Mouse (Mus musculus) right cerebral cortex, postnatal 14 days (tissue): Measurements from ENCODE around the gene Kmt2d.

ENCODE experiments used
- DNase-seq: peaks from one replicate; pipeline ENCODE4 v3.0.0; 2022

Kmt2d gene

DNA sequence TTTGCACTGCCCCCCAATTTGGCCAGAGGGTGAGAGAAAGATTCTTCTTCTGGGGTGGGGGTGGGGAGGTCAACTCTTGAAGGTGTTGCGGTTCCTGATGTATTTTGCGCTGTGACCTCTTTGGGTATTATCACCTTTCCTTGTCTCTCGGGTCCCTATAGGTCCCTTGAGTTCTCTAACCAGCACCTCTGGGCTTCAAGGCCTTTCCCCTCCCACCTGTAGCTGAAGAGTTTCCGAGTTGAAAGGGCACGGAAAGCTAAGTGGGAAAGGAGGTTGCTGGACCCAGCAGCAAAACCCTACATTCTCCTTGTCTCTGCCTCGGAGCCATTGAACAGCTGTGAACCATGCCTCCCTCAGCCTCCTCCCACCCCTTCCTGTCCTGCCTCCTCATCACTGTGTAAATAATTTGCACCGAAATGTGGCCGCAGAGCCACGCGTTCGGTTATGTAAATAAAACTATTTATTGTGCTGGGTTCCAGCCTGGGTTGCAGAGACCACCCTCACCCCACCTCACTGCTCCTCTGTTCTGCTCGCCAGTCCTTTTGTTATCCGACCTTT is 77.8 kb downstream of the Kmt2d start:
- no peak for DNase-seq

DNA sequence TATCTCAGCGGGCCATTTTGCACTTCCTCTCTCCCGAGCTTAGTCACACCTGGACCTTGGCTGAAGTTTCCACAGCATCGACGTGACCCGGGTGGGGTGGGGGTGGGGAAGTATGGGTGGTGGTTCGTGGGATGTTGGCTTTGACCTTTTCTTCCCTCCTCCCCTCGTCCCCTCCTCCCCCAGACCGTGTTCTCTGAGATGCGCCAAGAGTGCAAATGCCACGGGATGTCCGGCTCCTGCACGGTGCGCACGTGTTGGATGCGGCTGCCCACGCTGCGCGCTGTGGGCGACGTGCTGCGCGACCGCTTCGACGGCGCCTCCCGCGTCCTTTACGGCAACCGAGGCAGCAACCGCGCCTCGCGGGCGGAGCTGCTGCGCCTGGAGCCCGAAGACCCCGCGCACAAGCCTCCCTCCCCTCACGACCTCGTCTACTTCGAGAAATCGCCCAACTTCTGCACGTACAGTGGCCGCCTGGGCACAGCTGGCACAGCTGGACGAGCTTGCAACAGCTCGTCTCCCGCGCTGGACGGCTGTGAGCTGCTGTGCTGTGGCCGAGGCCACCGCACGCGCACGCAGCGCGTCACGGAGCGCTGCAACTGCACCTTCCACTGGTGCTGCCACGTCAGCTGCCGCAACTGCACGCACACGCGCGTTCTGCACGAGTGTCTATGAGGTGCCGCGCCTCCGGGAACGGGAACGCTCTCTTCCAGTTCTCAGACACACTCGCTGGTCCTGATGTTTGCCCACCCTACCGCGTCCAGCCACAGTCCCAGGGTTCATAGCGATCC is 78.6 kb downstream of the Kmt2d start:
- peak; percentile 57 for DNase-seq

DNA sequence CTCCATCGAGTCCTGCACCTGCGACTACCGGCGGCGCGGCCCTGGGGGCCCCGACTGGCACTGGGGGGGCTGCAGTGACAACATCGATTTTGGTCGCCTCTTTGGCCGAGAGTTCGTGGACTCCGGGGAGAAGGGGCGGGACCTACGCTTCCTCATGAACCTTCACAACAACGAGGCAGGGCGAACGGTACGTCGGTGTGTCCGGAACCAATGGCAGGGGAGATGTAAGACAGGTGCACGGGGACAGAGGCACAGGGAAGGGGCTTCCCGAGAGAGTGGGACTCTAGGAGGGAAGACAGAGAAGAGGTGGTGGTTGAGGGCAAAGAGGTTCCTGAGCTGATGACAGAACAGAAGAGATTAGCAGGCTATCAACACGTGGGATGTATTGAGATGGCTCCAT is 79.2 kb downstream of the Kmt2d start:
- no peak for DNase-seq

DNA sequence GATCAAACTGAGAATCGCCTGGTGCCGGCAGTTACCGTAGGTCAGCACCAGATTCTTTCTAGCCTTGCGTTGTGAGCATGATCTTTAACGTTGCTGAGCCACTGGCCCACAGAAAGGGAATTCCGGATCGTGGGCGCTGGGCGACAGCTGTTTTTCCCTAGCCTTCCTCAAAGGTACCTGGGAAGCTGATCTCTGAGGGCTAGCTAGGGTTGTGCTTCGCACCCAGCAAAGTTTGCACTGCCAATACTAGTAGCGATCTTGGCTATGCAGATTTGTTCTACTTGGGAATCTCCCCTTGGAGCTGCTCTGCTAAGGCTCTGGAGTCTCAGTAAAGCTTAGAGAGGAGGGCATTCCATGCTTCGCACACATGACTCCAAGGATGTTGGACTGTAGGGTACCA is 79.8 kb downstream of the Kmt2d start:
- no peak for DNase-seq

DNA sequence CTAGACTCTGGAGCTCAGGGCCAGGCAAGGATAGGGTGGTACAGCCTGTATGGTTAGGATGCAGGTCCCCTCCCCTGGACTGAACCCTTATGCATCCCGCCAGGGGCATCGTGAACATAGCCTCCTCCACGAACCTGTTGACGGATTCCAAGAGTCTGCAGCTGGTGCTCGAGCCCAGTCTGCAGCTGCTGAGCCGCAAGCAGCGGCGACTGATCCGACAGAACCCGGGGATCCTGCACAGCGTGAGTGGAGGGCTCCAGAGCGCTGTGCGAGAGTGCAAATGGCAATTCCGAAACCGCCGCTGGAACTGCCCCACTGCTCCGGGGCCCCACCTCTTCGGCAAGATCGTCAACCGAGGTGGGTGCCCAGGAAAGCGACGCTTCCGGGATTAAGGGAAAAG is 80.2 kb downstream of the Kmt2d start:
- DNase-seq, result no peak

DNA sequence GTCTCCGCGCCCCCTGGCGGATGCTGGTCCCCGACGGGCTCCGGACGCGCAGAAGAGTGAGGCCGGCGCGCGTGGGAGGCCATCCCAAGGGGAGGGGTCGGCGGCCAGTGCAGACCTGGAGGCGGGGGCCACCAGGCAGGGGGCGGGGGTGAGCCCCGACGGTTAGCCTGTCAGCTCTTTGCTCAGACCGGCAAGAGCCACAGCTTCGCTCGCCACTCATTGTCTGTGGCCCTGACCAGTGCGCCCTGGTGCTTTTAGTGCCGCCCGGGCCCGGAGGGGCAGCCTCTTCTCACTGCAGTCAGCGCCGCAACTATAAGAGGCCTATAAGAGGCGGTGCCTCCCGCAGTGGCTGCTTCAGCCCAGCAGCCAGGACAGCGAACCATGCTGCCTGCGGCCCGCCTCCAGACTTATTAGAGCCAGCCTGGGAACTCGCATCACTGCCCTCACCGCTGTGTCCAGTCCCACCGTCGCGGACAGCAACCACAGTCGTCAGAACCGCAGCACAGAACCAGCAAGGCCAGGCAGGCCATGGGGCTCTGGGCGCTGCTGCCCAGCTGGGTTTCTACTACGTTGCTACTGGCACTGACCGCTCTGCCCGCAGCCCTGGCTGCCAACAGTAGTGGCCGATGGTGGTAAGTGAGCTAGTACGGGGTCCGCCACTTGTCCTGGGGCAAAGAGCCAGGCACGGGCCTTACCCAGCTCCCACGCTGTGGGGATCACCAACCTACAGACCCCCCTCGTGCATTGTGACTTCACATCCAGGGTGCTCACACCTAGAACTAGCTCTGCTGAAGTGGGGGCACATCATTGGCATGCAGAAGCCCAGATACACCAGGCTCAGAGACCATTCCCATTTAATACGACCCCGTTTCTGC is 81.1 kb downstream of the Kmt2d start, which contains the start of gene Wnt1:
Gene Wnt1 (plus strand): TSS at position 197 of the 875 bp plus-strand sequence.
- peak; percentile 54 for DNase-seq

DNA sequence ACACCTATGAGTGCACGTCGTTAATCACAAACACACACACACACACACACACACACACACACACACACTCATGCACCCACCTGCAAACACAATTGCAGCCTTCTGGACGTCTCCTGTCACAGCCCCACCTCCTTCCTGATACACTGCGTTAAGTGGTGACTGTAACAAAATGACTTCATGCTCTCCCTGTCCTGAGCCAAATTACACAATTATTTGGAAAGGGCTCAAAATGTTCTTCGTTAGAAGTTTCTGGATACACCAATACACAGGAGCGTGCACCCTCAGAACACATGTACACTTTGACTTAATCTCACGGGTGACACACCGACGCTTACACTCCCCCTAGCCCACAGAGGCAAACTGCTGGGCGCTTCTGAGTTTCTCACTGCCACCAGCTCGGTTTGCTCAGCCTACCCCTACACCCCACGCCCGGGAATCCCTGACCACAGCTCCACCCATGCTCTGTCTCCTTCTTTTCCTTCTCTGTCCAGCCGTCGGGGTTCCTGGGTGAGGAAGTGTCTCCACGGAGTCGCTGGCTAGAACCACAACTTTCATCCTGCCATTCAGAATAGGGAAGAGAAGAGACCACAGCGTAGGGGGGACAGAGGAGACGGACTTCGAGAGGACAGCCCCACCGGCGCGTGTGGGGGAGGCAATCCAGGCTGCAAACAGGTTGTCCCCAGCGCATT is 81.9 kb downstream of the Kmt2d start:
- DNase-seq, result no peak

DNA sequence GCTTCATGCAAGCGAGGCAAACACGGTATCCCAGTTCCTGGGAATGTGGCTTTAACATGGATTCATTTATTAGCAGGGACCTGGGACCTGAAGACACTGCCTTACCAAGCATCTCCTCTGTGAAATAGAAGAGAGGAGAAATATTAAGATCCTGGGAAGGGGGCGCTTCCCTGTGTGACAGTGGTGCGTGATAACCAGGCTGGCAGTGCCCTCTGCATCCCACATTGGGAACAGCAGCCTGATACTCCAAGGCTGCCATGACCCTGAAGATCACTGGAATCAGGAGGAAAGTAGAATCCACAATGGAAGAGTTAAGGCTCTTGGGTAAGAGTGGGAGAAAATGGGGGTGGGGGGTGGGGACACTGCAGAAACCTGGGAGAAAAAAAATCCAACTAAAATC is 83.1 kb downstream of the Kmt2d start:
- DNase-seq, result no peak

DNA sequence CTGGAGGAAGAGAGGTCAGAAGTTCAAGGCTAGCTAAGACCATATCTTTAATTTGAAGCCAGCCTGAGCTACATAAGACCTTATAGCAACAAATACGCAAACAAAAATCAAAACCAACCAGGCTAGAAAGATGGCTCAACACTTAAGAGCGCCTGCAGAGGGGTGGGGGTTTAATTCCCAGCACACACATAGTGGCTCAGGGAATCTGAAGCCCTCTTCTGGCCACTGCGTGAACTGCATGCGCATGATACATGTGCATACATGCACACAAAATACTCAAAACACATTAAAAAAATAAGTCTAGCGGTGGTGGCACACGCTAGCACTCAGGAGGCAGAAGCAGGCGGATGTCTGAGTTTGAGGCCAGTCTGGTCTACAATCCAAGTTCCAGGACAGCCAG is 85.3 kb downstream of the Kmt2d start:
- no peak for DNase-seq
